Mouse (Mus musculus) retina, adult 2 months (tissue): ENCODE data around the gene Grem2.

Experiments used
- DNase-seq: peaks from one replicate; pipeline ENCODE4 v3.0.0-alpha.2; 2012; ENCODE audit warnings: low read depth, low spot score

Grem2 gene

DNA sequence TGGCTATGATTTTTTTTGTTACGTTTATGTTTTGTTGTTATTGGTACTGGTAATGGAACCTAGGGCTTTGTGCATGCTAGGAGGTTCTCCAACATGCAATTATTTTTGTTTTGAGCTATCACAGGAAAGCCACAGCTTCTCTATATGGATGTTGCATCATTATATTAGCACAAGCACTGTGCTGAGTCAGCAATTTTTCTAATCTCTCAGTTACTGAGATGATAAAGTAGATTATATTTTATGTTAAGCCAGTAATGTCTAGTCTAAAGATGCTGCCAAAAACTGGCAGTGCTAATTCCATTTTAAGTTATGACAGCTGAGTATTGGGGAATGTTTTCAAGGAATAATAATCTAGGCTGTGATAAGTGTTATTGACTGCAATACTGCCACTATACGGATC lies 133.0 kb downstream of the Grem2 start:
- no peak for DNase-seq
